11 mouse cellular contexts compared by ENCODE assay signal in the genomic region with DNA sequence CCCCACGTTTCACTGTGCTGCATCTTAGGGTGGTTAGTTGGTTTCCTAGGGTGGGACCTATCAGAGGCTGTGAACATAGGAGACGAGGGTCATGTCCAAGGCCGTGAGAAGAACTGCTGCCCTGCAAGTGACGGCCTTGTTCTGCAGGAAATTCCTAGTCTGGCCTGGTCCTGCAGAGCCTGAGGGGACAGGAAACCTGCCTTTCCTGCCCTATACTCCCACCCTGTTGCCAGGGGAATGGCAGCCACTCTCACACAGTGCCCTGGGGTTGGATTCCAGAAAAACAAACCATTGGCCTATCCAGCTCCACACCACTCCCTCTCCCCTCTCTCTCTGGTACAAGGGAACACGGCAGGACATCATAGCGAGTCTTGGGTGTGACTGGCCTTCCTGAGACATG. TPM values are rescaled to one million over a fixed set of nuclear protein-coding genes. Genes with fewer than 3 reads are reported as not detected.
A peak's percentile ranks its signal among the peaks of the same experiment; 100 is the strongest.
DNase-seq lines count a peak whose midpoint lies in the region; ATAC-seq and TF ChIP-seq lines count a peak whose summit lies in the region.
"Had no signal": no experiment of that assay in that cellular context is flagged by ENCODE, and none has a peak within 500 bp of the region (broad histone marks: within the 10 kb centered on the region; RNA-seq: fewer than 3 reads in every experiment).

No protein-coding gene starts in this region.

- WGBS in lung, embryonic 14.5 days, result 70% methylated on average over 6 of the region's 6 CpGs
- 58% methylated on average over 6 of the region's 6 CpGs for WGBS in heart, embryonic 12.5 days
- WGBS in kidney, embryonic 16.5 days, result 56% methylated on average over 6 of the region's 6 CpGs
- 64% methylated on average over 6 of the region's 6 CpGs for WGBS in stomach, embryonic 16.5 days
- 88% methylated on average over 6 of the region's 6 CpGs for WGBS in midbrain, embryonic 11.5 days

- no peak overlapping the region for H3K4me2 ChIP-seq in lung, embryonic 14.5 days
- H3K4me2 ChIP-seq in heart, embryonic 12.5 days, result no peak overlapping the region
- H3K4me2 ChIP-seq in kidney, embryonic 16.5 days (replicated peaks; ENCODE audit: low read depth, low read length), result no peak overlapping the region
- H3K4me2 ChIP-seq in stomach, embryonic 16.5 days (ENCODE audit: low read depth, low read length), result no peak overlapping the region
- no peak overlapping the region for H3K4me2 ChIP-seq in midbrain, embryonic 11.5 days
- H3K4me2 ChIP-seq: neural tube, embryonic 12.5 days had no signal

- H3K36me3 ChIP-seq in lung, embryonic 14.5 days (ENCODE audit: insufficient read depth), result no peaks in the 10 kb centered on the region
- H3K36me3 ChIP-seq in heart, embryonic 12.5 days, result no peaks in the 10 kb centered on the region
- H3K36me3 ChIP-seq in kidney, embryonic 16.5 days (ENCODE audit: insufficient read depth, low read length), result no peaks in the 10 kb centered on the region
- H3K36me3 ChIP-seq in stomach, embryonic 16.5 days (ENCODE audit: control insufficient read depth, insufficient read depth, low read length), result no peaks in the 10 kb centered on the region
- H3K36me3 ChIP-seq in midbrain, embryonic 11.5 days (ENCODE audit: control insufficient read depth, insufficient read depth, low read length), result no peaks in the 10 kb centered on the region
- H3K36me3 ChIP-seq: neural tube, embryonic 12.5 days had no signal

- no peak overlapping the region for H3K9ac ChIP-seq in lung, embryonic 14.5 days
- H3K9ac ChIP-seq in heart, embryonic 12.5 days, result no peak overlapping the region
- no peak overlapping the region for H3K9ac ChIP-seq in kidney, embryonic 16.5 days (replicated peaks; ENCODE audit: low read length)
- no peak overlapping the region for H3K9ac ChIP-seq in stomach, embryonic 16.5 days (ENCODE audit: low read length)
- no peak overlapping the region for H3K9ac ChIP-seq in midbrain, embryonic 11.5 days (ENCODE audit: low read length)
- H3K9ac ChIP-seq: neural tube, embryonic 12.5 days had no signal

- TF ChIP-seq CTCF in lung, embryonic 14.5 days (IDR thresholded peaks at IDR 0.05; ENCODE audit: low read depth), result no peak

- no peak overlapping the region for H3K4me3 ChIP-seq in lung, embryonic 14.5 days (ENCODE audit: low read depth, low read length)
- H3K4me3 ChIP-seq in heart, embryonic 12.5 days, result no peak overlapping the region
- no peak overlapping the region for H3K4me3 ChIP-seq in kidney, embryonic 16.5 days (ENCODE audit: low read length)
- H3K4me3 ChIP-seq in stomach, embryonic 16.5 days (replicated peaks; ENCODE audit: low read length), result no peak overlapping the region
- no peak overlapping the region for H3K4me3 ChIP-seq in midbrain, embryonic 11.5 days (ENCODE audit: low read depth, low read length)
- H3K4me3 ChIP-seq: erythroblast, embryonic 14.5 days; neural tube, embryonic 12.5 days had no signal

- H3K9me3 ChIP-seq in lung, embryonic 14.5 days (ENCODE audit: low read depth, low read length), result no peaks in the 10 kb centered on the region
- H3K9me3 ChIP-seq in heart, embryonic 12.5 days (replicated peaks), result no peaks in the 10 kb centered on the region
- no peaks in the 10 kb centered on the region for H3K9me3 ChIP-seq in kidney, embryonic 16.5 days (ENCODE audit: low read length)
- no peaks in the 10 kb centered on the region for H3K9me3 ChIP-seq in stomach, embryonic 16.5 days (replicated peaks; ENCODE audit: control insufficient read depth, low read length)
- H3K9me3 ChIP-seq in midbrain, embryonic 11.5 days (ENCODE audit: control insufficient read depth, low read length), result no peaks in the 10 kb centered on the region
- H3K9me3 ChIP-seq: neural tube, embryonic 12.5 days had no signal

- H3K27ac ChIP-seq in lung, embryonic 14.5 days (ENCODE audit: low read depth), result no peak overlapping the region
- H3K27ac ChIP-seq in heart, embryonic 12.5 days (ENCODE audit: poor library complexity, severe bottlenecking), result no peak overlapping the region
- no peak overlapping the region for H3K27ac ChIP-seq in kidney, embryonic 16.5 days (ENCODE audit: low read length)
- H3K27ac ChIP-seq in stomach, embryonic 16.5 days (ENCODE audit: low read length), result peak overlapping the region; percentile 34
- no peak overlapping the region for H3K27ac ChIP-seq in midbrain, embryonic 11.5 days (ENCODE audit: low read depth, low read length)
- H3K27ac ChIP-seq: neural tube, embryonic 12.5 days had no signal

- H3K4me1 ChIP-seq in lung, embryonic 14.5 days (ENCODE audit: insufficient read depth), result no peaks in the 10 kb centered on the region
- 0 out of 2 replicates have a peak, but pooled peaks cover 2% of the 10 kb centered on the region for H3K4me1 ChIP-seq in heart, embryonic 12.5 days (replicated peaks)
- no peaks in the 10 kb centered on the region for H3K4me1 ChIP-seq in kidney, embryonic 16.5 days (ENCODE audit: insufficient read depth, low read length)
- no peaks in the 10 kb centered on the region; the same call in 1 of the 2 replicates for H3K4me1 ChIP-seq in stomach, embryonic 16.5 days (ENCODE audit: control insufficient read depth, insufficient read depth, low read length)
- H3K4me1 ChIP-seq in midbrain, embryonic 11.5 days (ENCODE audit: control insufficient read depth, insufficient read depth, low read length), result no peaks in the 10 kb centered on the region
- H3K4me1 ChIP-seq: neural tube, embryonic 12.5 days had no signal

- no peak for DNase-seq in lung, embryonic 14.5 days
- no peak for DNase-seq in lung, postnatal 10 days
- DNase-seq in midbrain, embryonic 11.5 days (ENCODE audit: low spot score, missing footprints), result no peak
- no peak for DNase-seq in thymus, postnatal 10 days (ENCODE audit: low spot score in 2 of 2)
- DNase-seq: midbrain, embryonic 14.5 days; right cerebral cortex, adult 18-20 months had no signal

- no peaks in the 10 kb centered on the region for H3K27me3 ChIP-seq in lung, embryonic 14.5 days (ENCODE audit: insufficient read depth, low read length)
- H3K27me3 ChIP-seq in heart, embryonic 12.5 days (replicated peaks), result no peaks in the 10 kb centered on the region
- H3K27me3 ChIP-seq in kidney, embryonic 16.5 days (ENCODE audit: insufficient read depth, low read length), result no peaks in the 10 kb centered on the region
- H3K27me3 ChIP-seq in stomach, embryonic 16.5 days (ENCODE audit: control insufficient read depth, insufficient read depth, low read length), result no peaks in the 10 kb centered on the region
- H3K27me3 ChIP-seq in midbrain, embryonic 11.5 days (ENCODE audit: control insufficient read depth, insufficient read depth, low read length), result no peaks in the 10 kb centered on the region
- H3K27me3 ChIP-seq: neural tube, embryonic 12.5 days had no signal

- ATAC-seq in lung, embryonic 14.5 days (ENCODE audit: insufficient read depth), result peak; percentile 45; the same call in 1 of the 2 replicates
- peak; percentile 72 for ATAC-seq in heart, embryonic 12.5 days (ENCODE audit: insufficient number of reproducible peaks, low FRiP score)
- ATAC-seq in kidney, embryonic 16.5 days (ENCODE audit: low FRiP score, low TSS enrichment), result peak; percentile 53; the same call in 1 of the 2 replicates
- ATAC-seq in stomach, embryonic 16.5 days (ENCODE audit: insufficient read depth, low FRiP score), result peak; percentile 39; the same call in 1 of the 2 replicates
- no peak for ATAC-seq in midbrain, embryonic 11.5 days (ENCODE audit: low FRiP score)

RNA-seq across cellular contexts. Expression of a gene that starts 44.1 kb away (rescaled TPM):
- 213 and 215 TPM in 2 replicates for polyA plus RNA-seq in lung, embryonic 14.5 days (2014; fragmentation: Nextera tagmentation; extraction: Ambion mirVana)
- polyA plus RNA-seq in heart, embryonic 12.5 days (2016; fragmentation: Nextera tagmentation; extraction: Ambion mirVana), result 295 and 302 TPM in 2 replicates
- polyA plus RNA-seq in kidney, embryonic 16.5 days (2015; fragmentation: Nextera tagmentation; extraction: Ambion mirVana), result 327 and 343 TPM in 2 replicates
- 358 and 361 TPM in 2 replicates for polyA plus RNA-seq in stomach, embryonic 16.5 days (2015; fragmentation: Nextera tagmentation; extraction: Ambion mirVana)
- 171 and 173 TPM in 2 replicates for polyA plus RNA-seq in midbrain, embryonic 11.5 days (2014; fragmentation: Nextera tagmentation; extraction: Ambion mirVana)
